Mouse (Mus musculus) ES-Bruce4 (cell line): ENCODE measurements around the gene Dlgap4.

Source experiments
- CTCF ChIP-seq: IDR thresholded peaks from one replicate; pipeline ENCODE4 v1.8.1; 2011; ENCODE audit warnings: low read depth, low read length
- EP300 ChIP-seq: IDR thresholded peaks from 2 replicates; pipeline ENCODE4 v1.6.1; 2011; ENCODE audit warnings: low read depth, low read length; ENCODE audit not compliant: insufficient read depth
- POLR2A ChIP-seq: IDR thresholded peaks from one replicate; pipeline ENCODE4 v1.8.1; 2011; ENCODE audit warnings: low read length; ENCODE audit not compliant: insufficient read depth

DNA sequence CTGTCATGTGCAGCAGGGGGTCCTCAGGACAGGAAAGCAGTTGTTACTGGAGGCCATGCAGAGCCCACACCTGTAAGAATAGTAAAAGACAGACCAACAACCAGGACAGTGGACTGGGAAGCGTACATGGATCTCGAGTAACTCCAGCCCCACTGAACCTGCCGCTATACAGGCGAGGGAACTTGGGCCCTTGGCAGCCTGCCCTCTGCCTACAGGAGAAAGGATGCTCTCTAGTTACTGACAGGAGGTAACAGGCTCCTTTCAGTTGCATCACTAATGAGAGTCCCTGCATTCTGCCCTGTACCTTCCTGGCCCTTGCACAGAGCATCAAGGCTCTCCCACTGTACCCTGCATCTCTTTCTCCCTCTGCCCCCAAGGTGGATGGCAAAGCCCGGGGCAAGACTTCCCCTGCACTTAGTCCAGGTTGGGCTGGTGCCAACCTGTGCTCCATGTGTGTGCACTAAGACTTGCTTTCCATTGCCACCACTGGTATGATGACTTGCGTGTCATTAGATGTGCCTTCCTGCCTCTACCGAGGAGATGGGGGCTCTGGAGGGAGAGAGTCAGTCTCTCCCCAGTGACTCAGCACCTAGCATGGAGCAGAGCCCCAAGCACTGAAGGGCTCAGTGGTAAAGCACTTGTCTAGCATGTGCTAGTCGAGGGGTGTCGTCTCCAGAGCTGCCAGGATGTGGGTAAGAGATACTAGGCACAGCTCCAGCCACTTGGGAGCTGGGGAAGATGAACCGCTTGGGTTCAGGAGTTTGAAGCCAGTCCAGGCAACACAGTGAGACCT lies 152.9 kb downstream of the Dlgap4 start:
- TF ChIP-seq EP300 (no peak), CTCF (no peak), POLR2A (no peak)
